In genomic region chrX:71963275-71963912, GRCm38 (mm10) we compare ENCODE assay signal across 9 mouse cellular contexts. TPM values are rescaled to one million over a fixed set of nuclear protein-coding genes. Genes with fewer than 3 reads are reported as not detected.
A peak's percentile ranks its signal among the peaks of the same experiment; 100 is the strongest.
DNase-seq lines count a peak whose midpoint lies in the region; ATAC-seq and TF ChIP-seq lines count a peak whose summit lies in the region.
"Had no signal": no experiment of that assay in that cellular context is flagged by ENCODE, and none has a peak within 500 bp of the region (broad histone marks: within the 10 kb centered on the region; RNA-seq: fewer than 3 reads in every experiment).

No protein-coding gene starts in this region.

- H3K4me3 ChIP-seq in limb, embryonic 13.5 days: peak overlapping the region; percentile 53
- peak overlapping the region; percentile 45 for H3K4me3 ChIP-seq in stomach, postnatal 0 days (ENCODE audit: low read depth, low read length)

- H3K4me2 ChIP-seq in limb, embryonic 13.5 days (replicated peaks): peak overlapping the region; percentile 67
- peak overlapping the region; percentile 63 for H3K4me2 ChIP-seq in stomach, postnatal 0 days (replicated peaks; ENCODE audit: low read depth)

- no peak for TF ChIP-seq EP300 in stomach, postnatal 0 days (optimal IDR thresholded peaks at IDR 0.05)

- H3K9me3 ChIP-seq in limb, embryonic 13.5 days: no peaks in the 10 kb centered on the region
- no peaks in the 10 kb centered on the region for H3K9me3 ChIP-seq in stomach, postnatal 0 days (ENCODE audit: control insufficient read depth, low read length)

- ATAC-seq in limb, embryonic 13.5 days (ENCODE audit: low FRiP score, low read depth): peak; percentile 9; the same call in 1 of the 2 replicates
- no peak for ATAC-seq in stomach, postnatal 0 days (ENCODE audit: low FRiP score, low TSS enrichment)
- no peak for ATAC-seq in inflammation-experienced regulatory T-cells, adult 6 months

- H3K27me3 ChIP-seq in limb, embryonic 13.5 days: peaks cover 22% of the 10 kb centered on the region; the same call in 1 of the 2 replicates
- H3K27me3 ChIP-seq in stomach, postnatal 0 days (ENCODE audit: control insufficient read depth, insufficient read depth, low read length): no peaks in the 10 kb centered on the region

- DNase-seq in embryo, embryonic 10.5 days (ENCODE audit: low spot score): peak; percentile 13
- DNase-seq in embryo, embryonic 10 days (ENCODE audit: low spot score): no peak
- peak; percentile 11 to 13 for DNase-seq in right cerebral cortex, adult 2 months (ENCODE audit: low spot score in 2 of 2)
- no peak for DNase-seq in right cerebral cortex, postnatal 14 days
- DNase-seq in stomach, postnatal 0 days (ENCODE audit: low spot score): no peak
- no peak for DNase-seq in spleen, postnatal 36 days (ENCODE audit: low spot score in 2 of 2)
- DNase-seq: kidney, adult 2 months had no signal

- TF ChIP-seq CTCF in stomach, postnatal 0 days (IDR thresholded peaks at IDR 0.05; ENCODE audit: low read depth): no peak

- WGBS in limb, embryonic 13.5 days: 33% methylated on average over 9 of the region's 9 CpGs
- 32% methylated on average over 9 of the region's 9 CpGs for WGBS in stomach, postnatal 0 days

- H3K4me1 ChIP-seq in limb, embryonic 13.5 days: 0 out of 2 replicates have a peak, but pooled peaks cover 4% of the 10 kb centered on the region
- no peaks in the 10 kb centered on the region for H3K4me1 ChIP-seq in stomach, postnatal 0 days (replicated peaks; ENCODE audit: control insufficient read depth, insufficient read depth)

- H3K27ac ChIP-seq in limb, embryonic 13.5 days: no peak overlapping the region; the same call in 1 of the 2 replicates
- no peak overlapping the region for H3K27ac ChIP-seq in stomach, postnatal 0 days (replicated peaks)

- peak overlapping the region; percentile 71 for H3K9ac ChIP-seq in limb, embryonic 13.5 days
- peak overlapping the region; percentile 69 for H3K9ac ChIP-seq in stomach, postnatal 0 days (ENCODE audit: low read length)

- H3K36me3 ChIP-seq in limb, embryonic 13.5 days: peaks cover 10% of the 10 kb centered on the region
- H3K36me3 ChIP-seq in stomach, postnatal 0 days (ENCODE audit: control insufficient read depth, insufficient read depth, low read length): no peaks in the 10 kb centered on the region

RNA-seq across cellular contexts. Expression of gene Prrg3, which starts 1.0 kb away (rescaled TPM):
- polyA plus RNA-seq in limb, embryonic 13.5 days (2015; fragmentation: Nextera tagmentation; extraction: Ambion mirVana): 11.6 and 13.0 TPM in 2 replicates
- 2.2 and 2.4 TPM in 2 replicates for polyA plus RNA-seq in stomach, postnatal 0 days (2015; fragmentation: Nextera tagmentation; extraction: Ambion mirVana)
- polyA plus RNA-seq in inflammation-experienced regulatory T-cells, adult 6 months (2017; shearing (Covaris generic)): not detected

RNA-seq across cellular contexts. Expression of gene Fate1, which starts 9.4 kb away (rescaled TPM):
- polyA plus RNA-seq in limb, embryonic 13.5 days (2015; fragmentation: Nextera tagmentation; extraction: Ambion mirVana): not detected in 2 replicates
- polyA plus RNA-seq in stomach, postnatal 0 days (2015; fragmentation: Nextera tagmentation; extraction: Ambion mirVana): not detected in 2 replicates
- not detected for polyA plus RNA-seq in inflammation-experienced regulatory T-cells, adult 6 months (2017; shearing (Covaris generic))
- polyA plus RNA-seq: kidney, adult 2 months had no signal

RNA-seq across cellular contexts. Expression of gene Cnga2, which starts 28.3 kb away (rescaled TPM):
- 0.06 and 0.19 TPM in 2 replicates for polyA plus RNA-seq in limb, embryonic 13.5 days (2015; fragmentation: Nextera tagmentation; extraction: Ambion mirVana)
- polyA plus RNA-seq in stomach, postnatal 0 days (2015; fragmentation: Nextera tagmentation; extraction: Ambion mirVana): 0.07 and 0.15 TPM in 2 replicates
- polyA plus RNA-seq in inflammation-experienced regulatory T-cells, adult 6 months (2017; shearing (Covaris generic)): under 1 TPM in 1 of 3 experiments, not detected in 2; 0.44 TPM
- polyA plus RNA-seq: kidney, adult 2 months had no signal

RNA-seq across cellular contexts. Expression of gene Gm1141, which starts 42.6 kb away (rescaled TPM):
- polyA plus RNA-seq in limb, embryonic 13.5 days (2015; fragmentation: Nextera tagmentation; extraction: Ambion mirVana): not detected in 2 replicates
- polyA plus RNA-seq in stomach, postnatal 0 days (2015; fragmentation: Nextera tagmentation; extraction: Ambion mirVana): not detected in 2 replicates
- not detected for polyA plus RNA-seq in inflammation-experienced regulatory T-cells, adult 6 months (2017; shearing (Covaris generic))

Comparison
In these comparisons a context has a peak if more than half of its experiments do, and no peak if none do; other contexts are left out.
1. DNase-seq: peak in embryo, embryonic 10.5 days (single experiment) and right cerebral cortex, adult 2 months (2 of 2); none in embryo, embryonic 10 days (single experiment), right cerebral cortex, postnatal 14 days (single experiment), stomach, postnatal 0 days (single experiment) and spleen, postnatal 36 days (0 of 2).